Mouse (Mus musculus) common myeloid progenitor, adult 5-6 weeks (primary cell): ENCODE results near the gene Mvb12a. TPM values are rescaled to one million over a fixed set of nuclear protein-coding genes. Genes with fewer than 3 reads are reported as not detected.

Experiments
- ATAC-seq: replicated peaks from 2 replicates; pipeline ENCODE4 v1.8.0; 2016; ENCODE audit warnings: low read depth, mild to moderate bottlenecking, moderate TSS enrichment, inconsistent platforms; ENCODE audit not compliant: poor library complexity, severe bottlenecking
- total RNA-seq: library from RNA; stranded (forward); fragments of 200-1000, 187-1606 nt; gene quantifications from 2 replicates; pipeline ENCODE4 v1.2.3, GENCODE M21; 2017

The Mvb12a gene
- 84.7 and 86.2 TPM in 2 replicates for total RNA-seq

GRCm38 (mm10) chr8:71542632-71543343 lies at the start of gene Mvb12a:
TSS of gene Mvb12a (plus strand) at chr8:71542922.
- peak; percentile 98 for ATAC-seq

- ATAC-seq: peak; percentile 98
These were observed 47.7 kb upstream of the Mvb12a start for GRCm38 (mm10) chr8:71495039-71495438.

- ATAC-seq: no peak
These were observed 46.9 kb upstream of the Mvb12a start for GRCm38 (mm10) chr8:71495811-71496210.

- ATAC-seq: no peak
These were observed 46.2 kb upstream of the Mvb12a start for GRCm38 (mm10) chr8:71496481-71496880.

GRCm38 (mm10) chr8:71497077-71497645 lies 45.6 kb upstream of the Mvb12a start:
- no peak for ATAC-seq

GRCm38 (mm10) chr8:71497881-71498501 lies 44.7 kb upstream of the Mvb12a start:
- no peak for ATAC-seq

- ATAC-seq: no peak
These were observed 43.7 kb upstream of the Mvb12a start for GRCm38 (mm10) chr8:71498816-71499690.

- no peak for ATAC-seq
These were observed 38.4 kb upstream of the Mvb12a start for GRCm38 (mm10) chr8:71504349-71504748.

GRCm38 (mm10) chr8:71505326-71505725 lies 37.4 kb upstream of the Mvb12a start:
- ATAC-seq: no peak

- no peak for ATAC-seq
These were observed 36.7 kb upstream of the Mvb12a start for GRCm38 (mm10) chr8:71505979-71506378.

- peak; percentile 51 for ATAC-seq
These were observed 35.1 kb upstream of the Mvb12a start for GRCm38 (mm10) chr8:71507589-71508104.

- ATAC-seq: no peak
These were observed 33.4 kb upstream of the Mvb12a start for GRCm38 (mm10) chr8:71509316-71509715.

GRCm38 (mm10) chr8:71511644-71512043 lies 31.1 kb upstream of the Mvb12a start, which contains the start of gene Plvap:
TSS of gene Plvap (minus strand) at chr8:71511752.
- ATAC-seq: peak; percentile 85

GRCm38 (mm10) chr8:71513018-71513754 lies 29.5 kb upstream of the Mvb12a start:
- no peak for ATAC-seq

- ATAC-seq: no peak
These were observed 27.7 kb upstream of the Mvb12a start for GRCm38 (mm10) chr8:71515043-71515442.

- no peak for ATAC-seq
These were observed 25.9 kb upstream of the Mvb12a start for GRCm38 (mm10) chr8:71516786-71517185.

- ATAC-seq: peak; percentile 70
These were observed 23.5 kb upstream of the Mvb12a start for GRCm38 (mm10) chr8:71519037-71519825.

- peak; percentile 96 for ATAC-seq
These were observed 21.1 kb upstream of the Mvb12a start for GRCm38 (mm10) chr8:71521634-71522033.
